Mouse (Mus musculus) intestine, embryonic 16.5 days (tissue): ENCODE measurements around the gene Pctp. TPM values are rescaled to one million over a fixed set of nuclear protein-coding genes. Genes with fewer than 3 reads are reported as not detected.

Experiments used
- ATAC-seq: fragments of 200-750 bp; cut with Nextera tagmentation; 2 replicates; pipeline ENCODE4 v1.8.0; 2017; ENCODE audit warnings: moderate TSS enrichment, moderate library complexity
- H3K27ac ChIP-seq: fragments of 300-500 bp; sonication (generic); 2 replicates; pipeline ENCODE4 v1.5.1; 2014; ENCODE audit warnings: mild to moderate bottlenecking, low read length
- H3K27me3 ChIP-seq: fragments of 300-500 bp; sonication (generic); replicated peaks from 2 replicates; pipeline ENCODE4 v1.6.1; 2014; ENCODE audit warnings: low read length, control low read depth, mixed read lengths; ENCODE audit not compliant: control insufficient read depth, insufficient read depth
- H3K36me3 ChIP-seq: fragments of 300-500 bp; sonication (generic); 2 replicates; pipeline ENCODE4 v1.6.1; 2014; ENCODE audit warnings: low read length, control low read depth; ENCODE audit not compliant: control insufficient read depth, insufficient read depth
- H3K4me1 ChIP-seq: fragments of 300-500 bp; sonication (generic); 2 replicates; pipeline ENCODE4 v1.6.1; 2014; ENCODE audit warnings: low read length, control low read depth, mixed read lengths; ENCODE audit not compliant: control insufficient read depth, insufficient read depth
- H3K4me2 ChIP-seq: fragments of 300-500 bp; sonication (generic); 2 replicates; pipeline ENCODE4 v1.6.1; 2014; ENCODE audit warnings: low read depth, low read length, control low read depth
- H3K4me3 ChIP-seq: fragments of 300-500 bp; sonication (generic); 2 replicates; pipeline ENCODE4 v1.5.1; 2014; ENCODE audit warnings: mild to moderate bottlenecking, low read length
- H3K9ac ChIP-seq: fragments of 300-500 bp; sonication (generic); 2 replicates; pipeline ENCODE4 v1.6.1; 2014; ENCODE audit warnings: low read depth, low read length
- H3K9me3 ChIP-seq: fragments of 300-500 bp; sonication (generic); 2 replicates; pipeline ENCODE4 v1.6.1; 2016; ENCODE audit warnings: low read length, control low read depth; ENCODE audit not compliant: control insufficient read depth
- WGBS: fragments of 180-500 bp; shearing (Covaris S2); extraction: QIAGEN DNeasy Blood & Tissue Kit; methylation state at CpG from one replicate; pipeline ENCODE4 v1.1.7; 2014; 5-methylcytosine and 5-hydroxymethylcytosine counted together
- polyA plus RNA-seq: library from polyadenylated mRNA; unstranded; fragments of >200 nt; fragmentation: Nextera tagmentation; extraction: Ambion mirVana; gene quantifications from 2 replicates; pipeline ENCODE4 v1.2.1, GENCODE M21; 2015

The Pctp gene
- polyA plus RNA-seq, 1 experiment from 2014 or later: 24.5 TPM

DNA sequence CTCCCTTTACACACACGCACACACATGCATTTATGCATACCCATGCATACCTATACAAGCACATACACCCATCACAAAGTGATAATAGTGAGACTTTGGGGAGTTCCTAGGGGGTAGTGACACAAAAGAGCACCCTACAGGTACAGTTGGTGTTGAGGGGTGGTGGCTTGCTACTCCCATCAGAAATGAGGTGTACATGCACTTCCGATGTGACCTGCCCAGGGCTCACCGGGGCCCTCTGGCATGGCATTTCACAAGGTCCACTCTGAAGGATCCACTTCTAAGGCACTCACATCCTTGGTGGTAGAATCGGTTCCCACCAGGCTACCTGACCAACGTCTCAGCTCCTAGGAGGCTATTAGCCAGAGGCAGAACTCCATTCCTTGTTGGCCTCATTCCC, 26.3 kb downstream of the Pctp start:
- no peak for ATAC-seq
- Histone ChIP-seq H3K9me3 (no peaks in the 10 kb centered on the region), H3K9ac (no peak overlapping the region), H3K4me1 (peaks cover 10% of the 10 kb centered on the region; the same call in 1 of the 2 replicates), H3K4me2 (no peak overlapping the region), H3K27me3 (no peaks in the 10 kb centered on the region), H3K4me3 (no peak overlapping the region), H3K27ac (no peak overlapping the region), H3K36me3 (no peaks in the 10 kb centered on the region)
- 93% methylated on average over 5 of the region's 5 CpGs for WGBS

DNA sequence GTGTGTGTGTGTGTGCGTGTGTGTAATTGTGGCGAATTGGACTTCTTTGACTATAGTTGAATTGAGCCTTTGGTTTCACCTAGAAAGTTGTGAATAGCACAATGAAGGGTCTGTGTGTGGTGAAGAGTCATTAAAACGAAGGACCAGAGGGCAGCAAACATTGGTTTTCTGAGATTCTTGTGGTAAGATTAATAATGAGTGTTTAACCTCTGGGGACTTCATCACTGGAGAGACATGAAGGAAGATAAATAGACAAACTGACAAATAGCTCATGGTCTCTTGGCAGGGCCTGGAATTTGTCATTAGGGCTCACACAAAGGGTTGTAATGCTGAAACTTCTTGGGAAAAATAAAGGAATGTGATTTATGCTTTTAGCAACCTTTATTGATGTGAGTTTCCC, 31.4 kb downstream of the Pctp start:
- no peak for ATAC-seq
- Histone ChIP-seq H3K36me3 (no peaks in the 10 kb centered on the region), H3K4me3 (no peak overlapping the region), H3K9me3 (no peaks in the 10 kb centered on the region), H3K4me1 (no peaks in the 10 kb centered on the region), H3K4me2 (no peak overlapping the region), H3K9ac (no peak overlapping the region), H3K27ac (no peak overlapping the region), H3K27me3 (no peaks in the 10 kb centered on the region)
- WGBS: 59% methylated on average over 3 of the region's 3 CpGs

DNA sequence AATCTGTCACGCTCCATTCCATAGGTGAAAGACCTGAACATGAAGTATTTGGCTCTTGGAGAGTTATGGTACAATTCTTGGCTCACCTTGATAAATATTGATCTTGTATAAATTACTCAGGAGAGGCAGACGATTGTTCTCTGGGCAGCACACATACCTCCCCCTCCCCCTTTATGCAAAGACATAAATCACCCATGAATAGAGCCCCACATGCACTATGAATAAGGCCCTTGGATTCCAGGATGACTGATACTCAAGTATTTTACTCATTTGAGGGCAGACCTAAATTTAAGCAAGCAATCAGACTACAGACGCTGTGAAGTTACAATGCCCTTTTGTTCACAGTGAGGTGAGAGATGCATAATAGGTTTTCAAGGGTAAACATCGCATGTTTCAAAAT, 32.0 kb downstream of the Pctp start:
- H3K36me3 ChIP-seq: no peaks in the 10 kb centered on the region
- H3K27me3 ChIP-seq: no peaks in the 10 kb centered on the region
- no peak for ATAC-seq
- H3K4me2 ChIP-seq: no peak overlapping the region
- no peaks in the 10 kb centered on the region for H3K4me1 ChIP-seq
- no peak overlapping the region for H3K9ac ChIP-seq
- H3K4me3 ChIP-seq: no peak overlapping the region
- WGBS: 37% methylated on average over 4 of the region's 4 CpGs
- no peaks in the 10 kb centered on the region for H3K9me3 ChIP-seq
- no peak overlapping the region for H3K27ac ChIP-seq

DNA sequence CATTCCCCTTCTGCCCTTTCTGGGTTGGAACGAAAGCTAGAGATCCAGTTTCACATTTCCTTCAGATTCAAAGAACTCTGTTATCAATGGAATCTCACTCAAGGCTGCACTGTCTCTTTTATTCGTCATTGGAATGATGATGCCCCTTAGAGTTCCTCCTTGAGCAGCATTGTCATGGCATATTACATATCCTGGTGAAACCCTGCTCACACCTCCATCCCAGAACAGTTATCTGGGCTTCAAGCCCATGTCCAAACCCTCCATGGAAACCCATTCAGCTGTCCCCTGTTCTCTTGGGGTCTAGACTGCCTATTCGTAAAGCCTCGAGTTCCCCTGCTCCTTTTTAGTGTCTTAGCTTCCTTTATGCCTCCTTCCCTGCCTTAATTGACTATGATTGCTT, 33.6 kb downstream of the Pctp start:
- H3K36me3 ChIP-seq: no peaks in the 10 kb centered on the region
- no peak overlapping the region for H3K4me2 ChIP-seq
- no peak overlapping the region for H3K9ac ChIP-seq
- H3K9me3 ChIP-seq: no peaks in the 10 kb centered on the region
- H3K4me3 ChIP-seq: no peak overlapping the region
- no peaks in the 10 kb centered on the region for H3K4me1 ChIP-seq
- WGBS: 62% methylated on average over 4 of the region's 4 CpGs
- H3K27ac ChIP-seq: no peak overlapping the region
- ATAC-seq: no peak
- H3K27me3 ChIP-seq: no peaks in the 10 kb centered on the region

DNA sequence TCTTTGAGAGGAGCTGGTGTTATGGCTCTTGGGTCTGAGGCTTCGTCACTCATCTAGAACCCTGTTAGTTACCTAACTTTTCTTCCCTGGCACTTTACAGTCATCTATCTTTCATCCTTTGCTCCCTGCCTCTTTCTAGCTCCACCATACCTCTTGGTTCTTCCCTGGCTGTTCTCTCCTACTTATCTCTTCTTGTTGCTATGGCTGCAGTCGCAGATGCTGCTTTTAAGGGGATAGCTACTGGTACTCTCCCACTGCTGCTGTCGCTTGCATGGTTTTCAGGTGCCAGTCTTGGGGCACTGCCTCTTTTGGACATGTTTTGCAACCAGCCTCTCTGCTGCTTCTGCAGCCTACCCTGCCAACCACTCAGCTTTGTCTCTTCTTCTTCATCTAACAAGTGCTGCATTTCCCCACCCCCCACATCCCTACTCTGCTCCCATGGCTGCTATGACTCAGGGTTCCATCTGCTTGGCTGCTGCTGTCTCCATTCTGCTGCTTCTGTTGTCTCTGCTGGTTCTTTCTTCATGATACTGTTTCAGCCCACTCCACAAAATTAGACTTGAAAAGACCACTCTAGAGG, 51.9 kb downstream of the Pctp start:
- Histone ChIP-seq H3K4me3 (no peak overlapping the region), H3K4me2 (no peak overlapping the region), H3K27ac (no peak overlapping the region), H3K36me3 (no peaks in the 10 kb centered on the region), H3K27me3 (no peaks in the 10 kb centered on the region), H3K9me3 (no peaks in the 10 kb centered on the region), H3K9ac (no peak overlapping the region), H3K4me1 (no peaks in the 10 kb centered on the region)
- no peak for ATAC-seq
- 79% methylated on average over 3 of the region's 3 CpGs for WGBS

DNA sequence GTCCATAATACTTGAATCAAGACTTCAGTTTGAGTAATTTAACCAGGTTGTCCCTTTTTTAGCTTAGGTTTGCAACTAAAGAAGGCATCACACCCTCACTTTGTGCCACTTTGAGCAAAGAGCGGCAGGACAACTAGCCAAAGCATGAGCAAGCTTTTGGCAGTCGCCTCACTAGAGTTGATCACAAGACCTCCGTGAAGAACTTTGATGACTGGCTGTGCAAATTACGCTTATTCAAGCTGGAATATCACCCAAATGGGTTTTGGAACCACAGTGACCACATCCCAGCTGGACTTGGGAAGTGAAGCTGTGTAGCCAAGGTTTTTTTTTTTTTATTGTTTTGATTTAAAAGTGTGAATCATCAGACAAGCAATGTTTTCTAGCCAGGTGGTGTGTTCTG, 54.9 kb downstream of the Pctp start:
- Histone ChIP-seq H3K9me3 (no peaks in the 10 kb centered on the region), H3K27ac (no peak overlapping the region), H3K36me3 (no peaks in the 10 kb centered on the region), H3K9ac (no peak overlapping the region), H3K27me3 (no peaks in the 10 kb centered on the region), H3K4me3 (no peak overlapping the region), H3K4me1 (no peaks in the 10 kb centered on the region), H3K4me2 (no peak overlapping the region)
- WGBS: 87% methylated on average over 4 of the region's 4 CpGs
- ATAC-seq: no peak

DNA sequence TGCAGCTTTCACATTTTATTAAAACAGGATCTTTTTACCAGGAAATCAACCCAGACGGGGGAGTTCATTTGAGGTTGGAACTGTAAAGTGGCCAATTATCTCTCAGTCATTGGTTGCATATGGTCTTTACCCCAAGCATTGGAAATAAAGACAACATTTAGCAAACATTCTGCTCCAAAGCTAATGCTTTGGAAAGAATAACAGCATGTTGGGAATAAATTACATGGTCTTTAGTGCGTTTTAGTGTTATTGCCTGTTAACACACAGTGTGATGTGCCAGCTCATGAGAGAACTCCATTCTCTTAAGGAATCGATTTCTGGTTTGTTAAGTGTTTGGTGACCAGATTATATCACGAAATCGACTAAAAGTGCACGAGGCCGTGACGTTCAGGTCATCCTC, 57.5 kb downstream of the Pctp start:
- Histone ChIP-seq H3K36me3 (no peaks in the 10 kb centered on the region), H3K27ac (no peak overlapping the region), H3K9ac (no peak overlapping the region), H3K27me3 (no peaks in the 10 kb centered on the region), H3K4me1 (no peaks in the 10 kb centered on the region), H3K4me2 (no peak overlapping the region), H3K9me3 (no peaks in the 10 kb centered on the region), H3K4me3 (no peak overlapping the region)
- WGBS: 91% methylated on average over 8 of the region's 8 CpGs
- no peak for ATAC-seq

DNA sequence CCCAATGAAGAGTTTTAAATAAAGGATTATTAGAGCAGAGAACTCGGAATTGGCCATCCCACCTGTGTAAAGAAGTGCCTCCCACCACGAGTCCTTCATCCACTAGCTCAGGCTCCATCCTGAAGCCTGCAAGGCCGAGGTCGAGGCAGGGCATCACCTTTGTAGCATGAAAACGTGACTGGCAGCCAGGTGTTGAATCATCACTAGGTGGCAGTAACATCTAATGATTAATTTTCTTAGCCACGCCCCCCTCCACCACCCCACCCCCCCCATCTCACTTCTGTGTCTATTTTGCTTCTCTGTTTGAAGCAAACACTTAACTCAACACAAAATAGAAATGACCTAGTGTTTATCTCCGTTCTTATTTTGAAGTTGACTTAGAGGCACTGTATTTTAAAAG, 65.5 kb downstream of the Pctp start:
- Histone ChIP-seq H3K27me3 (no peaks in the 10 kb centered on the region), H3K27ac (no peak overlapping the region), H3K9ac (no peak overlapping the region), H3K4me1 (no peaks in the 10 kb centered on the region), H3K36me3 (no peaks in the 10 kb centered on the region), H3K4me2 (no peak overlapping the region), H3K9me3 (no peaks in the 10 kb centered on the region), H3K4me3 (no peak overlapping the region)
- ATAC-seq: no peak
- WGBS: 25% methylated on average over 7 of the region's 7 CpGs
